In genomic region chr12:82489093-82489492, GRCm38 (mm10) we compare ENCODE assay signal across 9 mouse cellular contexts.
A peak's percentile ranks its signal among the peaks of the same experiment; 100 is the strongest.
DNase-seq lines count a peak whose midpoint lies in the region; ATAC-seq and TF ChIP-seq lines count a peak whose summit lies in the region.
"Had no signal": no experiment of that assay in that cellular context is flagged by ENCODE, and none has a peak within 500 bp of the region (broad histone marks: within the 10 kb centered on the region; RNA-seq: fewer than 3 reads in every experiment).

No protein-coding gene starts in this region.

- peak; percentile 48 for DNase-seq in hindbrain, embryonic 11.5 days (ENCODE audit: low spot score)
- DNase-seq in CH12.LX (ENCODE audit: extremely low read depth) (peak; percentile 74), ZHBTc4 (ENCODE audit: low read depth, low spot score) (peak; percentile 87)
- peak; percentile 62 for DNase-seq in heart, postnatal 4 days
- peak; percentile 45 for DNase-seq in retina, embryonic 14.5 days (ENCODE audit: low spot score)
- DNase-seq in midbrain, embryonic 14.5 days: no peak

- H3K9me3 ChIP-seq in hindbrain, embryonic 11.5 days (ENCODE audit: control insufficient read depth, low read length): no peaks in the 10 kb centered on the region
- H3K9me3 ChIP-seq in hindbrain, embryonic 13.5 days: no peaks in the 10 kb centered on the region
- peaks cover 5% of the 10 kb centered on the region for H3K9me3 ChIP-seq in CH12.LX (replicated peaks; ENCODE audit: low read length)
- no peaks in the 10 kb centered on the region for H3K9me3 ChIP-seq in midbrain, embryonic 14.5 days (ENCODE audit: control insufficient read depth, low read length)
- no peaks in the 10 kb centered on the region for H3K9me3 ChIP-seq in forebrain, embryonic 12.5 days
- H3K9me3 ChIP-seq: limb, embryonic 15.5 days had no signal

- H3K9ac ChIP-seq in hindbrain, embryonic 11.5 days (ENCODE audit: low read depth, low read length): no peak overlapping the region
- H3K9ac ChIP-seq in hindbrain, embryonic 13.5 days: no peak overlapping the region
- H3K9ac ChIP-seq in CH12.LX (ENCODE audit: insufficient read depth, low read depth): no peak overlapping the region
- H3K9ac ChIP-seq in midbrain, embryonic 14.5 days (replicated peaks; ENCODE audit: low read length): no peak overlapping the region
- no peak overlapping the region for H3K9ac ChIP-seq in forebrain, embryonic 12.5 days
- H3K9ac ChIP-seq: limb, embryonic 15.5 days had no signal

- in situ Hi-C loops in CH12.LX (cut with MboI; ENCODE audit: low pct_ligation_motif_present, low pct_unique_long_range_greater_than_20kb, low sequenced_read_pairs): no loop called here

- peak; percentile 45 to 63; a peak in 2 of 4 replicates for TF ChIP-seq CTCF in CH12.LX (conservative IDR thresholded peaks at IDR 0.05 in 1 of 2, IDR thresholded peaks at IDR 0.05 in 1 of 2; ENCODE audit: low read depth in 2 of 2, low read length in 2 of 2)

- dilution Hi-C loops in CH12.LX (cut with MboI; ENCODE audit: extremely low pct_ligation_motif_present, extremely low pct_unique_long_range_greater_than_20kb, low sequenced_read_pairs): no loop called here

- TF ChIP-seq EP300 in CH12.LX (IDR thresholded peaks at IDR 0.05; ENCODE audit: low read length): no peak

- no peak overlapping the region for H3K4me2 ChIP-seq in hindbrain, embryonic 11.5 days (replicated peaks; ENCODE audit: low read depth, low read length)
- H3K4me2 ChIP-seq in hindbrain, embryonic 13.5 days: no peak overlapping the region
- no peak overlapping the region for H3K4me2 ChIP-seq in CH12.LX (ENCODE audit: insufficient read depth, low read depth, poor library complexity, severe bottlenecking)
- no peak overlapping the region for H3K4me2 ChIP-seq in midbrain, embryonic 14.5 days (ENCODE audit: low read length)
- no peak overlapping the region for H3K4me2 ChIP-seq in forebrain, embryonic 12.5 days
- H3K4me2 ChIP-seq: limb, embryonic 15.5 days had no signal

- no peaks in the 10 kb centered on the region; the same call in 1 of the 2 replicates for H3K4me1 ChIP-seq in hindbrain, embryonic 11.5 days (replicated peaks; ENCODE audit: control insufficient read depth, insufficient read depth, low read length)
- 0 out of 2 replicates have a peak, but pooled peaks cover 2% of the 10 kb centered on the region for H3K4me1 ChIP-seq in hindbrain, embryonic 13.5 days (replicated peaks)
- H3K4me1 ChIP-seq in CH12.LX (ENCODE audit: control insufficient read depth in 1 of 2, insufficient read depth in 2 of 2): peaks cover 3 to 13% of the 10 kb centered on the region in 2 experiments; a peak in 2 of 4 replicates
- H3K4me1 ChIP-seq in midbrain, embryonic 14.5 days (ENCODE audit: control insufficient read depth, insufficient read depth, low read length): no peaks in the 10 kb centered on the region
- no peaks in the 10 kb centered on the region for H3K4me1 ChIP-seq in forebrain, embryonic 12.5 days
- H3K4me1 ChIP-seq: limb, embryonic 15.5 days had no signal

- whole genome bisulfite sequencing in hindbrain, embryonic 11.5 days: 56% methylated on average over 4 of the region's 4 CpGs
- WGBS in hindbrain, embryonic 13.5 days: 63% methylated on average over 4 of the region's 4 CpGs
- WGBS in midbrain, embryonic 14.5 days: 65% methylated on average over 4 of the region's 4 CpGs
- WGBS in forebrain, embryonic 12.5 days: 65% methylated on average over 4 of the region's 4 CpGs

- no peak overlapping the region for H3K27ac ChIP-seq in hindbrain, embryonic 11.5 days (ENCODE audit: low read depth, low read length)
- no peak overlapping the region for H3K27ac ChIP-seq in hindbrain, embryonic 13.5 days
- H3K27ac ChIP-seq in CH12.LX (ENCODE audit: insufficient read depth, low read depth): no peak overlapping the region
- H3K27ac ChIP-seq in midbrain, embryonic 14.5 days (replicated peaks; ENCODE audit: low read depth, low read length): no peak overlapping the region
- no peak overlapping the region for H3K27ac ChIP-seq in forebrain, embryonic 12.5 days
- H3K27ac ChIP-seq: limb, embryonic 15.5 days had no signal

- TF ChIP-seq POLR2A in CH12.LX (IDR thresholded peaks at IDR 0.05; ENCODE audit: low read depth, low read length): no peak

- no peak for ATAC-seq in hindbrain, embryonic 11.5 days (ENCODE audit: low FRiP score)
- ATAC-seq in hindbrain, embryonic 13.5 days (ENCODE audit: low FRiP score): no peak
- no peak for ATAC-seq in midbrain, embryonic 14.5 days (ENCODE audit: low FRiP score, low TSS enrichment)
- ATAC-seq in forebrain, embryonic 12.5 days (ENCODE audit: low FRiP score): no peak

- no peaks in the 10 kb centered on the region for H3K27me3 ChIP-seq in hindbrain, embryonic 11.5 days (ENCODE audit: control insufficient read depth, insufficient read depth, low read length)
- H3K27me3 ChIP-seq in hindbrain, embryonic 13.5 days: no peaks in the 10 kb centered on the region
- no peaks in the 10 kb centered on the region for H3K27me3 ChIP-seq in CH12.LX (replicated peaks)
- H3K27me3 ChIP-seq in midbrain, embryonic 14.5 days (ENCODE audit: control insufficient read depth, insufficient read depth, low read length): no peaks in the 10 kb centered on the region
- no peaks in the 10 kb centered on the region for H3K27me3 ChIP-seq in forebrain, embryonic 12.5 days
- H3K27me3 ChIP-seq: limb, embryonic 15.5 days had no signal

- no peaks in the 10 kb centered on the region for H3K79me2 ChIP-seq in CH12.LX (replicated peaks; ENCODE audit: control insufficient read depth, extremely low read depth, insufficient read depth, poor library complexity, severe bottlenecking)

- H3K4me3 ChIP-seq in hindbrain, embryonic 11.5 days (ENCODE audit: low read depth, low read length): no peak overlapping the region
- H3K4me3 ChIP-seq in hindbrain, embryonic 13.5 days: no peak overlapping the region
- H3K4me3 ChIP-seq in CH12.LX (replicated peaks in 1 of 3; ENCODE audit: low read depth in 2 of 3, low read length in 2 of 3, poor library complexity in 1 of 3): no peak overlapping the region
- no peak overlapping the region for H3K4me3 ChIP-seq in midbrain, embryonic 14.5 days (replicated peaks; ENCODE audit: low read depth, low read length)
- H3K4me3 ChIP-seq in forebrain, embryonic 12.5 days (replicated peaks): no peak overlapping the region
- H3K4me3 ChIP-seq: limb, embryonic 15.5 days had no signal

- no peaks in the 10 kb centered on the region for H3K36me3 ChIP-seq in hindbrain, embryonic 11.5 days (ENCODE audit: control insufficient read depth, insufficient read depth, low read length)
- H3K36me3 ChIP-seq in hindbrain, embryonic 13.5 days: no peaks in the 10 kb centered on the region
- H3K36me3 ChIP-seq in CH12.LX (replicated peaks in 1 of 2; ENCODE audit: control insufficient read depth in 1 of 2, insufficient read depth in 1 of 2, low read length in 1 of 2): no peaks in the 10 kb centered on the region
- H3K36me3 ChIP-seq in midbrain, embryonic 14.5 days (ENCODE audit: control insufficient read depth, insufficient read depth, low read length): no peaks in the 10 kb centered on the region
- no peaks in the 10 kb centered on the region for H3K36me3 ChIP-seq in forebrain, embryonic 12.5 days (replicated peaks)
- H3K36me3 ChIP-seq: limb, embryonic 15.5 days had no signal

- TF ChIP-seq RAD21 in CH12.LX (IDR thresholded peaks at IDR 0.05; ENCODE audit: low read depth, low read length): peak; percentile 18

TF ChIP-seq in CH12.LX, 34 proteins besides CTCF, POLR2A, EP300 and RAD21:
- TF ChIP-seq SMC3 (IDR thresholded peaks at IDR 0.05; ENCODE audit: low read depth, low read length): peak; percentile 41; the same call in 1 of the 2 replicates
- no peak for TF ChIP-seq KAT2A (IDR thresholded peaks at IDR 0.05; ENCODE audit: insufficient replicate concordance, low read length)
